Mouse (Mus musculus): ENCODE results near the gene Olfr1086. TPM values are rescaled to one million over a fixed set of nuclear protein-coding genes. Genes with fewer than 3 reads are reported as not detected.
"Not testable (repeated sequence)": the region's sequence is repeated elsewhere in the genome, so short reads cannot be mapped to it uniquely, and the experiment has no call there.

Gene Olfr1086
- polyA plus RNA-seq (2011; ENCODE audit: insufficient read depth, insufficient read length, low replicate concordance, missing spikeins) = not detected in 2 replicates

GRCm38 (mm10) chr2:86679992-86680391, at the start of gene Olfr1086:
Gene Olfr1086, minus strand, starts transcription at chr2:86680092.
- WGBS = 66% methylated on average over 2 of the region's 2 CpGs
- no peaks in the 10 kb centered on the region for H3K4me1 ChIP-seq (ENCODE audit: control insufficient read depth, insufficient read depth, low read length)
- no peak within 1 kb of the TSS for H3K27ac ChIP-seq (ENCODE audit: control insufficient read depth, insufficient read depth, low read depth, low read length, poor library complexity)
- H3K4me3 ChIP-seq (replicated peaks; ENCODE audit: control insufficient read depth, low read depth, low read length) = no peak within 1 kb of the TSS
- no peak for TF ChIP-seq POLR2A (IDR thresholded peaks at IDR 0.05; ENCODE audit: borderline replicate concordance, control insufficient read depth, low read depth, low read length)
- no peak for TF ChIP-seq CTCF (IDR thresholded peaks at IDR 0.05; ENCODE audit: control insufficient read depth, insufficient read depth, low read length)

GRCm38 (mm10) chr2:86698295-86698694, 18.4 kb upstream of the Olfr1086 start, which contains the start of gene Olfr1087:
Gene Olfr1087, minus strand, starts transcription at chr2:86698395.
- TF ChIP-seq CTCF (IDR thresholded peaks at IDR 0.05; ENCODE audit: control insufficient read depth, insufficient read depth, low read length) (no peak), POLR2A (IDR thresholded peaks at IDR 0.05; ENCODE audit: borderline replicate concordance, control insufficient read depth, low read depth, low read length) (no peak)
- Histone ChIP-seq H3K4me1 (ENCODE audit: control insufficient read depth, insufficient read depth, low read length) (no peaks in the 10 kb centered on the region), H3K27ac (ENCODE audit: control insufficient read depth, insufficient read depth, low read depth, low read length, poor library complexity) (no peak within 1 kb of the TSS), H3K4me3 (replicated peaks; ENCODE audit: control insufficient read depth, low read depth, low read length) (no peak within 1 kb of the TSS)

DNA sequence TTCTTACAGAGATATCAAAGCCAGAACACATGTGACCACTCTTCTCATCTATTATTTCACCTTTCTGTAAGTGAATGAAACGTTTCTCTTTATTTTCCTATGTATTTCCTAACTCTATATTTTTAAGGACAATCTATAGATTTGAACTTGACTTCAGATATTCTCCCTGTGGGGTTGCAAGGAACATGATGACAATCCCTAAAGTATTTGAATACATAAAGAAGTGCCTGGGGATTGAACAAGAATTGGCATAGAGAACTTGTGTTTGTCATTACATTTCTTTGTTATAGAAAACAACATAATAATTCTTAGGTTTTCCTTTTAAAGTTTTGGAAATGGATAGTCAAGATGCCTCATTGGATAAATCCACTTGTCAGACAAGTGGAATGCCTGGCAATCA, 18.0 kb downstream of the Olfr1086 start, which contains the start of gene Olfr1085:
Gene Olfr1085, minus strand, starts transcription at position 101 of the 400 bp plus-strand sequence.
- no peaks in the 10 kb centered on the region for H3K4me1 ChIP-seq (ENCODE audit: control insufficient read depth, insufficient read depth, low read length)
- no peak within 1 kb of the TSS for H3K27ac ChIP-seq (ENCODE audit: control insufficient read depth, insufficient read depth, low read depth, low read length, poor library complexity)
- H3K4me3 ChIP-seq (replicated peaks; ENCODE audit: control insufficient read depth, low read depth, low read length) = no peak within 1 kb of the TSS
- 21% methylated on average over 1 of the region's 1 CpGs for WGBS
- no peak for TF ChIP-seq CTCF (IDR thresholded peaks at IDR 0.05; ENCODE audit: control insufficient read depth, insufficient read depth, low read length)
- no peak for TF ChIP-seq POLR2A (IDR thresholded peaks at IDR 0.05; ENCODE audit: borderline replicate concordance, control insufficient read depth, low read depth, low read length)

- H3K4me1 ChIP-seq (ENCODE audit: control insufficient read depth, insufficient read depth, low read length); H3K4me3 ChIP-seq (replicated peaks; ENCODE audit: control insufficient read depth, low read depth, low read length); H3K27ac ChIP-seq (ENCODE audit: control insufficient read depth, insufficient read depth, low read depth, low read length, poor library complexity): not testable (repeated sequence)
- WGBS = 62% methylated on average over 1 of the region's 1 CpGs
Observed at GRCm38 (mm10) chr2:86639625-86640024, 40.3 kb downstream of the Olfr1086 start, which contains the start of gene Olfr1084. Gene Olfr1084, minus strand, starts transcription at chr2:86639725.

Other genes with a start within 250 kb of the Olfr1086 start
- gene Olfr1065, start 229.5 kb downstream of the Olfr1086 start, polyA plus RNA-seq (2011; ENCODE audit: insufficient read depth, insufficient read length, low replicate concordance, missing spikeins) = not detected in 2 replicates
- not detected in 2 replicates for gene Olfr1066, start 223.8 kb downstream of the Olfr1086 start, polyA plus RNA-seq (2011; ENCODE audit: insufficient read depth, insufficient read length, low replicate concordance, missing spikeins)
- not detected in 2 replicates for gene Olfr228, start 192.7 kb downstream of the Olfr1086 start, polyA plus RNA-seq (2011; ENCODE audit: insufficient read depth, insufficient read length, low replicate concordance, missing spikeins)
- gene Olfr1076, start 171.6 kb downstream of the Olfr1086 start, polyA plus RNA-seq (2011; ENCODE audit: insufficient read depth, insufficient read length, low replicate concordance, missing spikeins) = not detected in 2 replicates
- gene Olfr1079, start 137.6 kb downstream of the Olfr1086 start, polyA plus RNA-seq (2011; ENCODE audit: insufficient read depth, insufficient read length, low replicate concordance, missing spikeins) = not detected in 2 replicates
- not detected in 2 replicates for gene Olfr1080, start 121.9 kb downstream of the Olfr1086 start, polyA plus RNA-seq (2011; ENCODE audit: insufficient read depth, insufficient read length, low replicate concordance, missing spikeins)
- 1.0 TPM in 1 of 2 replicates, not detected in the other for gene Olfr1082, start 81.1 kb downstream of the Olfr1086 start, polyA plus RNA-seq (2011; ENCODE audit: insufficient read depth, insufficient read length, low replicate concordance, missing spikeins)
- not detected in 2 replicates for gene Olfr1084, start 40.4 kb downstream of the Olfr1086 start, polyA plus RNA-seq (2011; ENCODE audit: insufficient read depth, insufficient read length, low replicate concordance, missing spikeins)
- gene Olfr1085, start 18.1 kb downstream of the Olfr1086 start, polyA plus RNA-seq (2011; ENCODE audit: insufficient read depth, insufficient read length, low replicate concordance, missing spikeins) = 0.30 TPM in 1 of 2 replicates, not detected in the other
- gene Olfr1087, start 18.3 kb upstream of the Olfr1086 start, polyA plus RNA-seq (2011; ENCODE audit: insufficient read depth, insufficient read length, low replicate concordance, missing spikeins) = not detected in 2 replicates
- not detected in 2 replicates for gene Olfr1089, start 53.6 kb upstream of the Olfr1086 start, polyA plus RNA-seq (2011; ENCODE audit: insufficient read depth, insufficient read length, low replicate concordance, missing spikeins)
- 4.3 TPM in 1 of 2 replicates, not detected in the other for gene Olfr1090, start 78.9 kb upstream of the Olfr1086 start, polyA plus RNA-seq (2011; ENCODE audit: insufficient read depth, insufficient read length, low replicate concordance, missing spikeins)
- gene Olfr1093, start 102.4 kb upstream of the Olfr1086 start, polyA plus RNA-seq (2011; ENCODE audit: insufficient read depth, insufficient read length, low replicate concordance, missing spikeins) = not detected in 2 replicates
- gene Olfr141, start 129.9 kb upstream of the Olfr1086 start, polyA plus RNA-seq (2011; ENCODE audit: insufficient read depth, insufficient read length, low replicate concordance, missing spikeins) = not detected in 2 replicates
- not detected in 2 replicates for gene Olfr1094, start 144.6 kb upstream of the Olfr1086 start, polyA plus RNA-seq (2011; ENCODE audit: insufficient read depth, insufficient read length, low replicate concordance, missing spikeins)
- gene Olfr1095, start 171.6 kb upstream of the Olfr1086 start, polyA plus RNA-seq (2011; ENCODE audit: insufficient read depth, insufficient read length, low replicate concordance, missing spikeins) = not detected in 2 replicates
- not detected in 2 replicates for gene Gm13723, start 194.7 kb upstream of the Olfr1086 start, polyA plus RNA-seq (2011; ENCODE audit: insufficient read depth, insufficient read length, low replicate concordance, missing spikeins)
- gene Olfr1097, start 212.1 kb upstream of the Olfr1086 start, polyA plus RNA-seq (2011; ENCODE audit: insufficient read depth, insufficient read length, low replicate concordance, missing spikeins) = not detected in 2 replicates
- not detected in 2 replicates for gene Olfr1098, start 244.5 kb upstream of the Olfr1086 start, polyA plus RNA-seq (2011; ENCODE audit: insufficient read depth, insufficient read length, low replicate concordance, missing spikeins)

Measured in bone marrow, adult 2 months (tissue).